Mouse (Mus musculus) midbrain, embryonic 11.5 days (tissue): ENCODE results near the gene Iqcf3. TPM values are rescaled to one million over a fixed set of nuclear protein-coding genes. Genes with fewer than 3 reads are reported as not detected.

Experiments
- ATAC-seq: fragments of 200-750 bp; cut with Nextera tagmentation; 2 replicates; pipeline ENCODE4 v1.8.0; 2017; ENCODE audit warnings: moderate TSS enrichment, moderate library complexity; ENCODE audit not compliant: low FRiP score
- DNase-seq: peaks from one replicate; pipeline ENCODE4 v3.0.0; 2015; ENCODE audit warnings: low spot score; ENCODE audit errors: missing footprints
- H3K27ac ChIP-seq: fragments of 300-500 bp; sonication (generic); 2 replicates; pipeline ENCODE4 v1.5.1; 2014; ENCODE audit warnings: low read depth, low read length
- H3K27me3 ChIP-seq: fragments of 300-500 bp; sonication (generic); 2 replicates; pipeline ENCODE4 v1.6.1; 2014; ENCODE audit warnings: mild to moderate bottlenecking, low read length, moderate library complexity, mixed read lengths; ENCODE audit not compliant: control insufficient read depth, insufficient read depth
- H3K36me3 ChIP-seq: fragments of 300-500 bp; sonication (generic); 2 replicates; pipeline ENCODE4 v1.6.1; 2014; ENCODE audit warnings: mild to moderate bottlenecking, low read length, moderate library complexity, mixed read lengths; ENCODE audit not compliant: control insufficient read depth, insufficient read depth
- H3K4me1 ChIP-seq: fragments of 300-500 bp; sonication (generic); 2 replicates; pipeline ENCODE4 v1.6.1; 2014; ENCODE audit warnings: low read length; ENCODE audit not compliant: control insufficient read depth, insufficient read depth
- H3K4me2 ChIP-seq: fragments of 300-500 bp; sonication (generic); 2 replicates; pipeline ENCODE4 v1.6.1; 2014; ENCODE audit warnings: mild to moderate bottlenecking, moderate library complexity
- H3K4me3 ChIP-seq: fragments of 300-500 bp; sonication (generic); 2 replicates; pipeline ENCODE4 v1.5.1; 2014; ENCODE audit warnings: low read depth, low read length
- H3K9ac ChIP-seq: fragments of 300-500 bp; sonication (generic); 2 replicates; pipeline ENCODE4 v1.6.1; 2014; ENCODE audit warnings: low read length
- H3K9me3 ChIP-seq: fragments of 300-500 bp; sonication (generic); 2 replicates; pipeline ENCODE4 v1.6.1; 2016; ENCODE audit warnings: low read length; ENCODE audit not compliant: control insufficient read depth
- WGBS: fragments of 180-500 bp; shearing (Covaris S2); extraction: QIAGEN DNeasy Blood & Tissue Kit; methylation state at CpG from one replicate; pipeline ENCODE4 v1.1.7; 2014; 5-methylcytosine and 5-hydroxymethylcytosine counted together
- polyA plus RNA-seq: library from polyadenylated mRNA; unstranded; fragments of >200 nt; fragmentation: Nextera tagmentation; extraction: Ambion mirVana; gene quantifications from 2 replicates; pipeline ENCODE4 v1.2.1, GENCODE M21; 2014

Gene Iqcf3
- polyA plus RNA-seq, 1 experiment from 2014 or later: not detected

DNA sequence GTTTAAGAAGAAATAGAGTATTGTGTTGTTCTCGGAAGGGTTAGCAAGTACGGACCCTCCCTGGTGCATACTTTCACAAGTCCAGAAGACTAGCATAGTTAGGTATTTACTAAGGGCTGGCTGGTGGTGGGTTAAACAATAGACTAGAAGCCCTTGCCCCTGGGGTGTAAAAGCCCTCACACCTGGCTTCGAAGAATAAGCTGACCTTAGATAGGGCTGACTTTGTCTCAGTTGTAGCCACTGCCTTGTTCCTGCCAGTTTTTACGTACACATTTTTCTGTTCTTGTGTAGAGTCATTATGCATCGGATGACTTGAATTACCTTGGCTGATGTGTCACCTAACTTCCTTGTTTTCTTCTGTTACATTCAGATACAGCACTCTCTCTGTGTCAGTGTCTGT is 11.9 kb upstream of the Iqcf3 start:
- ATAC-seq: no peak

DNA sequence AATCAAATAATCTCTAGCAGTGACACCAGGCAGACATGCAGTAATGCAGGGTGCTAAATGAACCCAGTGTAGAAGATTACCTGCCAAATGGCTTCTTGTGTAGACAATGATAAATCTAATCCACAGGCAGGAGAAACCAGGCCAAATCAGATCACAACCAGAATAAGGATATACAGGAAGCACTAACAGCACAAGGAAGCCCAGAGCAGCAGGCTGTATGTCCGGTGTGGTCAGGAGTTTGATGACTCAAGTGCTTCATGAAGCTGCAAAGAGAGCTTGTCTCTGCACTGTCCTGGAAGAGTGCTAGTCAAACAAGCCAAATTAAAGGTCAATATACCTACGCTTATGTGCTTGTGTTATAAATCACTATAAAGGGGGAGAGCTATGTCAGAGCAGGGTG is 10.8 kb upstream of the Iqcf3 start:
- no peak overlapping the region for H3K4me2 ChIP-seq
- H3K27ac ChIP-seq: no peak overlapping the region
- no peaks in the 10 kb centered on the region for H3K36me3 ChIP-seq
- no peaks in the 10 kb centered on the region for H3K27me3 ChIP-seq
- 92% methylated on average over 2 of the region's 2 CpGs for WGBS
- H3K9me3 ChIP-seq: no peaks in the 10 kb centered on the region
- H3K4me1 ChIP-seq: no peaks in the 10 kb centered on the region
- no peak overlapping the region for H3K4me3 ChIP-seq
- DNase-seq (no peak), ATAC-seq (no peak)
- no peak overlapping the region for H3K9ac ChIP-seq

More for the DNA sequence above, 11.9 kb upstream of the Iqcf3 start:
- 89% methylated on average over 5 of the region's 5 CpGs for WGBS
- no peak overlapping the region for H3K9ac ChIP-seq
- H3K36me3 ChIP-seq: no peaks in the 10 kb centered on the region
- H3K27me3 ChIP-seq: no peaks in the 10 kb centered on the region
- H3K9me3 ChIP-seq: no peaks in the 10 kb centered on the region
- H3K4me2 ChIP-seq: no peak overlapping the region
- H3K4me3 ChIP-seq: no peak overlapping the region
- no peak overlapping the region for H3K27ac ChIP-seq
- no peak for DNase-seq
- H3K4me1 ChIP-seq: no peaks in the 10 kb centered on the region

DNA sequence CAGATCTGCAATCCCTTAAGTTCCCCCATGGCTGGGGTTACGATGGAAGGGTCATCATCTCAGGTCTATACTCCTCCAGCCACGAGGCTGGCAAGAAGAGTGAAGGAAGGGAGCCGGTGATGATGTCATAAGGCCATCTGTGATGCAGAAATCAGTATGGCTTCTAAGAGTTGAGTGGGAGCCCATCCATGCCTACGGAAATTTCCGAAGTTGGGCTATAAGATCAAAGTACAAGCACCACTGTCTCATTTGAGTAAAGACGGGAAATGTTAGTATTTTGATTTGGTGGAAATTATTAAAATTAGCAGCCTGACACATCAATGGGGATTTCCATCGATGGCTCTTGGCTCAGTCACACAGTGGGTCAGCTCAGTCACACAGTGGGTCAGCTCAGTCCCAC is 9.5 kb upstream of the Iqcf3 start, which contains the start of gene Iqcf4:
Gene Iqcf4 (minus strand): TSS at position 101 of the 400 bp plus-strand sequence.
- Histone ChIP-seq H3K27ac (no peak within 1 kb of the TSS), H3K9me3 (no peaks in the 10 kb centered on the region), H3K4me2 (no peak within 1 kb of the TSS), H3K4me3 (no peak within 1 kb of the TSS), H3K27me3 (no peaks in the 10 kb centered on the region), H3K9ac (no peak within 1 kb of the TSS), H3K4me1 (no peaks in the 10 kb centered on the region), H3K36me3 (no peaks in the 10 kb centered on the region)
- WGBS: 83% methylated on average over 7 of the region's 7 CpGs
- DNase-seq (no peak), ATAC-seq (no peak)

DNA sequence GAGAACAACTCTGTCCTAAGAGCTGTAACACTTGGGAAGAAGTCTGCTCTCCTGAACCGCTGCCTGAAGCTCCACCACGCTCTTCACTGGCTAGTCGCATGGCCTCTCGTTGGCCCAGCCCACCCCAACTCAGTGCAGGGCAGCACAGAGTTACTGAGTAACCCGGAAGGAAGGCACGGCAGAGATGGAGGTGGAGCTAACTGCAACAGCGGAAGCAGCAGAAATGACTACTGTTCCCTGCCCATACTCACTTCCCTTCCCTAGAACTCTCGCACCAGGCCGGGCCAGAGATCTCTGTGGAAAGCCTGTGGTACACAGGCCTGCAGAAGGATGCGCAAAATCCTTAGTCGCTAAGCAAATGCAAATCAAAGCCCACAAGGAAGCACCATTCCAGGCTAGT is 5.0 kb upstream of the Iqcf3 start:
- no peak overlapping the region for H3K27ac ChIP-seq
- H3K27me3 ChIP-seq: no peaks in the 10 kb centered on the region
- H3K4me2 ChIP-seq: no peak overlapping the region
- ATAC-seq: no peak
- H3K9ac ChIP-seq: no peak overlapping the region
- H3K9me3 ChIP-seq: no peaks in the 10 kb centered on the region
- H3K4me3 ChIP-seq: no peak overlapping the region
- H3K4me1 ChIP-seq: no peaks in the 10 kb centered on the region
- WGBS: 70% methylated on average over 11 of the region's 11 CpGs
- DNase-seq: no peak
- no peaks in the 10 kb centered on the region for H3K36me3 ChIP-seq

DNA sequence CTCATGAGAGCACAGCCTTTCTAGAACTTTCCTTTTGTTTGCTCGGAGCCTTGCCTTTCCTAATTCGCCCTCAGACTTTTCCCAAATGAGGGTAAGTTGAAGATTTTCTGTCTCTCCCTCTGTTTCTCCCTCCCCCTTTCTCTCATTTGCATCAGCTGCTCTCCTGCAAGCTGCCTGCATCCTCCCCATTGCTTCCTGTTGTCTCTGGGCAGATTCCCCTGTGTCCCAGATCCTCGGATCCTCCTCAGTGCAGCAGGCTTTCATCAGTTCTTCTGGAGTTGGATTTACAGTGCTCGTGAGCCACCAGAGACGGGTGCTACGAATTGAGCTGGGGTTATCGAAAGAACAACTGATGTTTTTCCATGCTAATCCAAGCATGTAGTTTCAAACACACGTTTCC is 2.6 kb upstream of the Iqcf3 start:
- H3K27me3 ChIP-seq: no peaks in the 10 kb centered on the region
- no peaks in the 10 kb centered on the region for H3K36me3 ChIP-seq
- H3K27ac ChIP-seq: no peak overlapping the region
- WGBS: 79% methylated on average over 8 of the region's 8 CpGs
- no peak overlapping the region for H3K4me3 ChIP-seq
- H3K4me1 ChIP-seq: no peaks in the 10 kb centered on the region
- H3K9me3 ChIP-seq: no peaks in the 10 kb centered on the region
- ATAC-seq: no peak
- no peak overlapping the region for H3K4me2 ChIP-seq
- no peak overlapping the region for H3K9ac ChIP-seq
- DNase-seq: no peak

DNA sequence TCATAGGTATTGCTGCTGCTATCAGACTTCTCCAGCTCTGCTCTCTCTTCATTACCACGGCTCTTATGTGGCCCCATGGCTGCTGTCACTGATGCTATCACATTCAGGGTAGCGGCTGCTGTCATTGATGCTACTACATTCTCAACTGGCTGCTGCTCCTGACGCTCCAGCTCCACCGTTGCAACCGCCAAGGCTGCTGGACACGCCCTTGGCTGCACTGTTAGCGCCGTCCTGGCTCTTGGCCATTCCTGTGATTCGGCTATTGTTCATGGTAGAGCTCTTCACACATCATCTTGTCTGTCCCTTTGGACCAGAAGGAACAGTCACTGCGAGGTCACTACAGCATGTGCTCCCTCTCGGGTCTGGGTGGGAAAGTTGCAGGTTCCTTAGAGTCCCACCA is 860 bp upstream of the Iqcf3 start:
- ATAC-seq (no peak), DNase-seq (no peak)
- no peak overlapping the region for H3K4me3 ChIP-seq
- H3K9ac ChIP-seq: no peak overlapping the region
- H3K36me3 ChIP-seq: no peaks in the 10 kb centered on the region
- H3K27me3 ChIP-seq: no peaks in the 10 kb centered on the region
- no peaks in the 10 kb centered on the region for H3K9me3 ChIP-seq
- WGBS: 92% methylated on average over 11 of the region's 11 CpGs
- H3K4me1 ChIP-seq: no peaks in the 10 kb centered on the region
- H3K27ac ChIP-seq: no peak overlapping the region
- no peak overlapping the region for H3K4me2 ChIP-seq

DNA sequence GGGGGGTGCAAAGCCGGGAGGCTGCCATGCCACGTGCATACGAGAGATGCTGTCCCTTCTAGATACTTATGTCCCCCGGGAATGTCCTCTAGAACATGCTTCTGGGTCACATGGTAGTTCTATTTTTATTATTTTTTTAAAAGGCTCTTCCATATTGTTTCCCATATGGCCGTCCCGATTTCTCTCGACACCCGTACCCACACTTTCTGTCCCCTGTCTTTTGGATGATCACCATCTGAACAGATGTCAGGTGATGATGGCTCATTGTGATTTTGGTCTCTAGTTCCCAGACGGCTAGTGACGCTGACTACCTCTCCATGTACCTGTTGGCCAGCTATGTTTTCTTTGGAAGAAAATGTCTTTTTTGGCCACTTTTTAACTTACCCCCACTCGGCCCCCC is 26.5 kb downstream of the Iqcf3 start:
- no peaks in the 10 kb centered on the region for H3K4me1 ChIP-seq
- no peaks in the 10 kb centered on the region for H3K36me3 ChIP-seq
- ATAC-seq: no peak
- DNase-seq: no peak
- H3K27ac ChIP-seq: no peak overlapping the region
- no peak overlapping the region for H3K9ac ChIP-seq
- no peaks in the 10 kb centered on the region for H3K27me3 ChIP-seq
- no peaks in the 10 kb centered on the region for H3K9me3 ChIP-seq
- H3K4me3 ChIP-seq: no peak overlapping the region
- no peak overlapping the region for H3K4me2 ChIP-seq
- WGBS: 94% methylated on average over 11 of the region's 11 CpGs

DNA sequence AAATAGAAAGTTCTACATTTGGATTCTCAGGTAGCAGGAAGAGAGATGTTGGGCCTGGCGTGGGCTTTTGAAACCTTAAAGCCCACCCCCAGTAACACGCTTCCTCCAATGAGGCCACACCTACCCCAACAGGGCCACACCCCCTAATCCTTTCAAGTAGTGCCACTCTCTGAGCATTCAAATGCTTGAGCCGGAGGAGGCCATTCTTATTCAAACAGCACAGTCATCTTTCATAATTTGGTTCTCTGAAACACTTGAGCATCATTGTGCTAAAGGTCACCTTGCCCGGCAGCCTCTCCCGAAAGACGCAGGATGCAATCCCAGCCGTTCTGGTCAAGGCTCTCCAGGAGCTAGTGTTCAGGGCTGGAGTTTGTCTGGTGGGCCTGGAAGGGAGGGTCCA is 27.1 kb downstream of the Iqcf3 start:
- Histone ChIP-seq H3K4me3 (no peak overlapping the region), H3K27ac (no peak overlapping the region), H3K4me1 (no peaks in the 10 kb centered on the region), H3K4me2 (no peak overlapping the region), H3K9ac (no peak overlapping the region), H3K9me3 (no peaks in the 10 kb centered on the region), H3K36me3 (no peaks in the 10 kb centered on the region), H3K27me3 (no peaks in the 10 kb centered on the region)
- DNase-seq (no peak), ATAC-seq (no peak)
- WGBS: 90% methylated on average over 7 of the region's 7 CpGs

DNA sequence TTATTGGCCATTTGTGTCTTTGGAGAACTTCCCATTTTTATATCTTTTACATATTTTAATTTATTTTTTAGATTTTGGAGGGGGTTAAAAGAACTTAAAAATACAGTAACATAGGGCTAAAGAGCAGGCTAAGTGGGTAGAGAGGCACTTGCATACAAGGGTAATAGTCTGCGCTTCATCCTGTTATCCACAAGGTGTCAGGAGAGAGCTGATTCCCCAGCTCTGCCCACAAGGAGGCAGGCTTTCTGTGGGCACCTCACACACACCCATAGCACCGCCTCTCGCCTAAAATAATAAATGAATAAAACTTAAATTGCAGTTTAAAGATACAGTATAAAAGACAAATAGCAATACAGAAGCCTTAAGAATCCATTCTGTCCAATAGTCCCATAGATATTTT is 29.6 kb downstream of the Iqcf3 start:
- WGBS: 36% methylated on average over 3 of the region's 3 CpGs
- H3K27ac ChIP-seq: no peak overlapping the region
- H3K9ac ChIP-seq: no peak overlapping the region
- H3K4me1 ChIP-seq: no peaks in the 10 kb centered on the region
- no peak overlapping the region for H3K4me3 ChIP-seq
- H3K9me3 ChIP-seq: no peaks in the 10 kb centered on the region
- H3K36me3 ChIP-seq: no peaks in the 10 kb centered on the region
- DNase-seq: peak; percentile 88
- ATAC-seq: no peak; the same call in 1 of the 2 replicates
- no peaks in the 10 kb centered on the region for H3K27me3 ChIP-seq
- no peak overlapping the region for H3K4me2 ChIP-seq

DNA sequence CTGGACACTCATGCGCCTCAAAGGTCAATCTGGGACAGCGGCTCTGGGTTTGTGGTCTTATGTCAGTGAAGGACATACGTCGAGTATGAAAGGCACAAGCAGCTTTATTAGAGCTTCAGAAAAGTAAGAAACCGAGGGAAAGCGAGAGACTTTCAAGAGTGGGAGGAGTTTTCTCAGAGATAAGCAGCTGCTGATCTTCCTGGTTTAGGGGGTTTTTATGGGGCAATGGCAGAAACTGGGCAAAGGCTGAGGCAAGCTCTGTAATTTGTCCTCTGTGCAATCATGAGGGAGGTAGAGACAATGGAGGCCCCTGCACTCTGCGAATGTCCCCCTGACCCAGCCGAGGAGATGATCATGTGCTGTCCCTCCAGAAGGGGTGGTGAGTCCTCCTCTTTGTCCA is 41.5 kb downstream of the Iqcf3 start:
- ATAC-seq: no peak
- WGBS: 83% methylated on average over 8 of the region's 8 CpGs

More for the DNA sequence above, 41.5 kb downstream of the Iqcf3 start:
- no peak overlapping the region for H3K4me3 ChIP-seq
- no peak overlapping the region for H3K4me2 ChIP-seq
- H3K9me3 ChIP-seq: no peaks in the 10 kb centered on the region
- H3K9ac ChIP-seq: no peak overlapping the region
- no peak overlapping the region for H3K27ac ChIP-seq
- no peak for DNase-seq
- no peaks in the 10 kb centered on the region for H3K27me3 ChIP-seq
- no peaks in the 10 kb centered on the region for H3K4me1 ChIP-seq
- H3K36me3 ChIP-seq: no peaks in the 10 kb centered on the region
